Mouse (Mus musculus) ES-E14 (cell line): ENCODE measurements around the gene Ranbp3l. TPM values are rescaled to one million over a fixed set of nuclear protein-coding genes. Genes with fewer than 3 reads are reported as not detected.
A peak's percentile ranks its signal among the peaks of the same experiment; 100 is the strongest.

Experiments used
- DNase-seq: peaks from one replicate; pipeline ENCODE4 v3.0.0-alpha.2; 2013; ENCODE audit warnings: low read depth, low spot score
- H3K27ac ChIP-seq: 2 replicates; pipeline ENCODE4 v1.5.1; 2012; ENCODE audit warnings: low read depth, mild to moderate bottlenecking, low read length, moderate library complexity, mixed read lengths; ENCODE audit not compliant: poor library complexity, insufficient read depth, severe bottlenecking
- H3K36me3 ChIP-seq: 2 replicates; pipeline ENCODE4 v1.6.1; 2012; ENCODE audit warnings: mild to moderate bottlenecking, low read length, moderate library complexity, mixed read lengths; ENCODE audit not compliant: control insufficient read depth, poor library complexity, insufficient read depth, severe bottlenecking
- H3K4me1 ChIP-seq, 2 experiments: fragments of 150-350 bp in 1 of 2; sonication (generic) in 1 of 2; 2 replicates each; pipeline ENCODE4 v1.6.1; 2012; ENCODE audit warnings: low read length in 2 of 2, mild to moderate bottlenecking in 1 of 2, mixed read lengths in 1 of 2; ENCODE audit not compliant: control insufficient read depth in 2 of 2, insufficient read depth in 2 of 2, poor library complexity in 1 of 2
- H3K4me3 ChIP-seq, 2 experiments: fragments of 150-350 bp in 1 of 2; sonication (generic) in 1 of 2; 2 replicates each; pipeline ENCODE4 v1.5.1; 2012; ENCODE audit warnings: low read length in 2 of 2, low read depth in 1 of 2, mild to moderate bottlenecking in 1 of 2, mixed read lengths in 1 of 2; ENCODE audit not compliant: insufficient read depth in 1 of 2, poor library complexity in 1 of 2, severe bottlenecking in 1 of 2
- H3K9ac ChIP-seq: 2 replicates; pipeline ENCODE4 v1.6.1; 2012; ENCODE audit warnings: low read depth, mild to moderate bottlenecking, low read length, mixed read lengths; ENCODE audit not compliant: poor library complexity, insufficient read depth, severe bottlenecking
- H3K9me3 ChIP-seq: fragments of 150-350 bp; sonication (generic); 2 replicates; pipeline ENCODE4 v1.6.1; 2012; ENCODE audit warnings: low read depth, mild to moderate bottlenecking, low read length; ENCODE audit not compliant: control insufficient read depth, insufficient read depth
- CHD2 ChIP-seq: IDR thresholded peaks from 2 replicates; pipeline ENCODE4 v1.6.1; 2014; ENCODE audit warnings: mild to moderate bottlenecking, low read depth, low read length, inconsistent platforms
- HCFC1 ChIP-seq: IDR thresholded peaks from 2 replicates; pipeline ENCODE4 v1.6.1; 2012; ENCODE audit warnings: low read length, inconsistent platforms, borderline replicate concordance; ENCODE audit not compliant: insufficient read depth
- MAFK ChIP-seq: IDR thresholded peaks from 2 replicates; pipeline ENCODE4 v1.6.1; 2014; ENCODE audit warnings: mild to moderate bottlenecking, low read depth, low read length, inconsistent platforms; ENCODE audit not compliant: insufficient read depth
- ZC3H11A ChIP-seq: IDR thresholded peaks from 2 replicates; pipeline ENCODE4 v1.6.1; 2012; ENCODE audit warnings: low read depth, mild to moderate bottlenecking, inconsistent platforms, low read length, borderline replicate concordance
- ZNF384 ChIP-seq: IDR thresholded peaks from 2 replicates; pipeline ENCODE4 v1.6.1; 2012; ENCODE audit warnings: low read depth, low read length, inconsistent platforms
- in situ Hi-C, 2 experiments: fragments of 600-800 bp; cut with MboI; formaldehyde crosslinking; loops; one replicate each; pipeline ENCODE4 v1.15.1; 2025; ENCODE audit warnings: low sequenced_read_pairs in 2 of 2, inconsistent platforms in 1 of 2; ENCODE audit not compliant: unreplicated experiment in 2 of 2
- total RNA-seq: library from RNA; depleted of rRNA; stranded (reverse); fragments of 300-350 nt; gene quantifications from 2 replicates; pipeline ENCODE4 v1.2.3, GENCODE M21; 2012

Gene Ranbp3l
- total RNA-seq, 1 experiment, result 0.09 TPM

DNA sequence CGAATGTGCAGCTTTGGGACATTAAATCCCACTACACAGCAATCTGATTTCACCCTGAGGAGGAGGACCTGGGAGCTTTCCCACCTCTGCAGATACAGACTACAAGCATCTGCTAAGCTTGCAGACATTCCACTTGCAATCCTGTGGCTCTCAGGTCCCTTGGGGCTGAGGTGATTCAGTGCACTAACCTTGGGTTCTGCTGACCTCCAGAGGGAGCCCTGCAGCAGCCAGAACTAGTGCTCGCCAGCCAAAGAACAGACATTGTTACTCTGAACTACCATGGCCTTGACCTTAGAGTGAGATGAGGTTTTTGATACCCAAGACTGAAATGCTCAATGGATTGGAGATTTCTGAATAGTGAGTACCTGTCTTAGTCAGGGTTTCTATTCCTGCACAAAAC lies 4.4 kb upstream of the Ranbp3l start:
- H3K27ac ChIP-seq, result no peak overlapping the region

DNA sequence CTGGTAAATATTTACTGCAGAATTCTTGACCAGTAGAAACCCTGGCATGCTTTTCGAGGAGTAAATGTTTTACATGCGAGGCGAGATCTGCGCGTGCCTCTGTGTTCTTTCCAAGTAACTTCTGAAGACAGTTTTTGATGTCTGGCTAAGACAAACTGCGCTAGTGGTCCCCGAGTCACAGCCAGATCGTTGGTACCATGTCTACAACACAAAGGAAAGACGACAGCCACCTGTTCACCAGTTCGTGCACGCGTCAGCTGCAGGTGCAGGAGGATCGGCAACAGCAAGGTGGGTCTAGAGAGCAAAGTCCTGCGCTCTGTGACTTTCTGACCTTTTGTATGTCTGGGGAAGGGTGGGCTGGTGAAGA lies 463 bp downstream of the Ranbp3l start:
- TF ChIP-seq MAFK (no peak), CHD2 (no peak), ZC3H11A (no peak), HCFC1 (no peak), ZNF384 (no peak)
- no peak overlapping the region for H3K27ac ChIP-seq
- in situ Hi-C loops, result no loop called here
- H3K4me3 ChIP-seq, result no peak overlapping the region
- H3K9me3 ChIP-seq, result no peaks in the 10 kb centered on the region
- H3K9ac ChIP-seq, result no peak overlapping the region
- H3K4me1 ChIP-seq, result 0 out of 4 replicates have a peak, but pooled peaks cover 0 to 2% of the 10 kb centered on the region in 2 experiments
- DNase-seq, result no peak
- H3K36me3 ChIP-seq, result no peaks in the 10 kb centered on the region

More for the DNA sequence above, 4.4 kb upstream of the Ranbp3l start:
- Histone ChIP-seq H3K4me1 (no peaks in the 10 kb centered on the region), H3K9ac (no peak overlapping the region), H3K9me3 (no peaks in the 10 kb centered on the region), H3K36me3 (no peaks in the 10 kb centered on the region), H3K4me3 (no peak overlapping the region)
- peak; percentile 30 for DNase-seq
- TF ChIP-seq ZNF384, result no peak
- TF ChIP-seq CHD2, result no peak
- no peak for TF ChIP-seq HCFC1
- TF ChIP-seq MAFK, result no peak
- no peak for TF ChIP-seq ZC3H11A
- in situ Hi-C loops, result no loop called here

DNA sequence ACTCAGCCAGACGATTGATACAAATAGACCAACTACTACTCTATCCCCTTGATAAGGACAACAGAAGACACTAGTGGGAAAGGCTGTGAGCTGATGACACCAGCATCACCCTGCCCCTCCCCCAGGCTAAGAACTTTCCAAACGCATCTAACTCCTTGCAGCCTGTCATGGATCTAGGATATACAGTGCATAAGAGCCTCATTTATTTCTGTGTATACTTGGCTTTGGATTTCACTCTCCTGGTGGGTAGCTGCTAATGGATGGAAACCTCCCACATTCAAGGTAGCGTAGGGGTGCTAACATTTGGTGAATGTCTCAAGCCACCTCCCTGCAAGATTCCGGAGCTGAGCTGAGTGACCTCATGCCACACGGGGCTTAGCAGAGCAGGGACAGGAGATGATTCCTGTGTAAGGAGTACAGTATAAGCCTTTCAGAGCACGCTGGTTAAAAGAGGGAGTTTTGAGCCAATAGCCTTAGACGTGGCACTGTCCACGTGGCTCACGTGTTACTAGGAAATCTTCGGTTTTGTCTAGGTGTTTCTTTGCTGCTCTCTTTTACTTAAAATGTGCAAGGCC lies 1.4 kb downstream of the Ranbp3l start:
- Histone ChIP-seq H3K27ac (no peak overlapping the region), H3K9ac (no peak overlapping the region), H3K36me3 (no peaks in the 10 kb centered on the region), H3K4me3 (no peak overlapping the region), H3K4me1 (0 out of 4 replicates have a peak, but pooled peaks cover 0 to 2% of the 10 kb centered on the region in 2 experiments), H3K9me3 (no peaks in the 10 kb centered on the region)
- TF ChIP-seq CHD2 (no peak), ZNF384 (no peak), HCFC1 (no peak), ZC3H11A (no peak), MAFK (no peak)
- in situ Hi-C loops, result no loop called here
- no peak for DNase-seq

DNA sequence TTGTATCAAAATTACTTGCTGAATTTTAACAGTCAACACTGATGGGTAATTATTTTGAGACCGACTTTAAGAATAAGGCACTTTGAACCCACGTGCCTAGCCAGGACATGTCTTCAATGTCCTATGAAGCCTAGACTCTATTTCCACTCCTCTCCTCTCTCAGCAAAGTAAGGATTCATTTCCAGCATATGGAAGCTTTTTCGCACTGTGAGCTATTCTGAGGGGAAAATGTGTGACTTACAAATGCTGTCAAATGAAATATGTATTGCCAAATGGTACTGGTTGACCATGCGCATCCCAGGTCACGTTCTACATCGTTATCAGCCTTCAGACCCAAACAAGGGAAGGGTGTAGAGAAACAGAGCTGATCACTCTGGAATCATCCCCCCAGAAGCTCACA lies 23.5 kb downstream of the Ranbp3l start:
- DNase-seq, result no peak
- TF ChIP-seq HCFC1, result no peak
- TF ChIP-seq CHD2, result no peak
- no peak for TF ChIP-seq ZC3H11A
- no peak for TF ChIP-seq MAFK
- TF ChIP-seq ZNF384, result no peak
- no peak overlapping the region for H3K9ac ChIP-seq
- no peak overlapping the region for H3K27ac ChIP-seq
- no peaks in the 10 kb centered on the region for H3K9me3 ChIP-seq
- H3K4me1 ChIP-seq, result no peaks in the 10 kb centered on the region
- H3K36me3 ChIP-seq, result no peaks in the 10 kb centered on the region
- in situ Hi-C loops, result no loop called here
- no peak overlapping the region for H3K4me3 ChIP-seq
